Mouse (Mus musculus) stomach, embryonic 14.5 days (tissue): ENCODE results near the gene Nudt5. TPM values are rescaled to one million over a fixed set of nuclear protein-coding genes. Genes with fewer than 3 reads are reported as not detected.

Source experiments
- ATAC-seq: fragments of 200-750 bp; cut with Nextera tagmentation; 2 replicates; pipeline ENCODE4 v1.8.0; 2017; ENCODE audit warnings: low read depth, moderate TSS enrichment; ENCODE audit not compliant: insufficient number of reproducible peaks, insufficient read depth, low FRiP score
- H3K27ac ChIP-seq: fragments of 300-500 bp; sonication (generic); 2 replicates; pipeline ENCODE4 v1.5.1; 2014; ENCODE audit warnings: mild to moderate bottlenecking, low read length, moderate library complexity, mixed read lengths
- H3K27me3 ChIP-seq: fragments of 300-500 bp; sonication (generic); 2 replicates; pipeline ENCODE4 v1.6.1; 2014; ENCODE audit warnings: low read length, control low read depth, mixed read lengths; ENCODE audit not compliant: control insufficient read depth, insufficient read depth
- H3K36me3 ChIP-seq: fragments of 300-500 bp; sonication (generic); 2 replicates; pipeline ENCODE4 v1.6.1; 2014; ENCODE audit warnings: mild to moderate bottlenecking, control low read depth, low read length, moderate library complexity, mixed read lengths; ENCODE audit not compliant: control insufficient read depth, insufficient read depth
- H3K4me1 ChIP-seq: fragments of 300-500 bp; sonication (generic); 2 replicates; pipeline ENCODE4 v1.6.1; 2014; ENCODE audit warnings: low read length, control low read depth, mixed read lengths; ENCODE audit not compliant: control insufficient read depth, insufficient read depth
- H3K4me2 ChIP-seq: fragments of 300-500 bp; sonication (generic); replicated peaks from 2 replicates; pipeline ENCODE4 v1.6.1; 2014; ENCODE audit warnings: low read depth, low read length, control low read depth
- H3K4me3 ChIP-seq: fragments of 300-500 bp; sonication (generic); 2 replicates; pipeline ENCODE4 v1.5.1; 2014; ENCODE audit warnings: low read depth, low read length, control low read depth
- H3K9ac ChIP-seq: fragments of 300-500 bp; sonication (generic); replicated peaks from 2 replicates; pipeline ENCODE4 v1.6.1; 2014; ENCODE audit warnings: low read depth, mild to moderate bottlenecking, control low read depth, low read length, moderate library complexity, mixed read lengths
- H3K9me3 ChIP-seq: fragments of 300-500 bp; sonication (generic); 2 replicates; pipeline ENCODE4 v1.6.1; 2016; ENCODE audit warnings: low read depth, low read length, control low read depth; ENCODE audit not compliant: control insufficient read depth
- WGBS: fragments of 180-500 bp; shearing (Covaris S2); extraction: QIAGEN DNeasy Blood & Tissue Kit; methylation state at CpG from one replicate; pipeline ENCODE4 v1.1.7; 2014; 5-methylcytosine and 5-hydroxymethylcytosine counted together
- polyA plus RNA-seq: library from polyadenylated mRNA; unstranded; fragments of >200 nt; fragmentation: Nextera tagmentation; extraction: Ambion mirVana; gene quantifications from 2 replicates; pipeline ENCODE4 v1.2.1, GENCODE M21; 2014

The Nudt5 gene
- polyA plus RNA-seq, 1 experiment from 2014 or later = 73.0 TPM

DNA sequence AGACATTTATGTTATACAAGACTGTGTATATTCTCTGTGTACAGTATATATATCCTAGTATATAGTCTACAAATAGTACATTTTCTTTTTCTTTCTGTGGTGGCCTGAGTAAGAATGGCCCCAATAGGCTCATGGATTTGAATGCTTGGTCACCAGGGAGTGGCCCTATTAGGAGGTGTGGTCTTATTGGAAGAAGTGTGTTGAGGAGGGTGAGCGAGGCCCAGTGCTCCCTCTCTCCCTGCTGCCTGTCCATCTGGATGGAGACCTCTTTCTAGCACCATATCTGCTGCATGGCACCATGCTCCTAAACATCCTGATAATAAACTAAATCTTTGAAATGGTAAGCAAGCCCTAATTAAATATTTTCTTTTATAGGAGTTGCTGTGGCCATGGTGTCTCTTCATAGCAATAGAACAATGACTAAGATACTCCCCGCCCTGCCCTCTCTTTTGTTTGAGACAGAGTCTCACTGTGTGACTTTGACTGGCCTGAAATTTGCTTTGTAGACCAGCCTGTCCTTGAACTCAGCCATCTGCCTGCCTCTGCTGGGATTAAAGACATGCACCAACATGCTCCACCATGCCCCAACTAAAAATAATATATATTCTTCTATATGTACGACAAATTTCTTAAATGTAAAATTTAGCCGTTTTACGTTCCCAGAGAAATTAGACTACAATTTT, 34.6 kb upstream of the Nudt5 start:
- ATAC-seq = no peak
- H3K4me1 ChIP-seq = no peaks in the 10 kb centered on the region
- H3K27ac ChIP-seq = no peak overlapping the region
- no peak overlapping the region for H3K9ac ChIP-seq
- no peak overlapping the region for H3K4me2 ChIP-seq
- 94% methylated on average over 5 of the region's 5 CpGs for WGBS
- no peak overlapping the region for H3K4me3 ChIP-seq
- H3K36me3 ChIP-seq = peaks cover 33% of the 10 kb centered on the region
- H3K27me3 ChIP-seq = no peaks in the 10 kb centered on the region
- no peaks in the 10 kb centered on the region for H3K9me3 ChIP-seq

GRCm38 (mm10) chr2:5811235-5811782, 33.5 kb upstream of the Nudt5 start:
- H3K36me3 ChIP-seq = peaks cover 33% of the 10 kb centered on the region
- no peaks in the 10 kb centered on the region for H3K9me3 ChIP-seq
- H3K4me2 ChIP-seq = no peak overlapping the region
- H3K27me3 ChIP-seq = no peaks in the 10 kb centered on the region
- no peak for ATAC-seq
- H3K27ac ChIP-seq = no peak overlapping the region
- no peak overlapping the region for H3K9ac ChIP-seq
- H3K4me3 ChIP-seq = no peak overlapping the region
- no peaks in the 10 kb centered on the region for H3K4me1 ChIP-seq
- WGBS = 96% methylated on average over 5 of the region's 5 CpGs

DNA sequence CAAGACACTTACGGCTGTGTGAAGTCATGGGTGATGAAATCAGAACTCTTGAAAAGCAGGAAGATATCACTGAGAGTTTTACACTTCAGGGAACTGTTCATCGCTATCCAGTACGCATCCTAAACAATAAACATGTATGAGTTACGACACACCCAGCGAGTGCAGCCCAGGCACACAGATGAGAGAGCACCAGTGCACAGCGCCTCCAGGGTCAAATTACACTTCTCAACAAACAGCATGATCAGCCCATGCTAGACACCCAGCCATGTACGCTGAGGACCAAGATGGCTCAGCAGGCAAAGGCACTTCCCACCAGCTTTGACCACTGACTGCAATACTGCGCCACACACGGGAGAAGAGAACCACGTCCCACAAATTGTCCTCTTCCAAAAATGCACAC, 23.6 kb upstream of the Nudt5 start:
- H3K27ac ChIP-seq = no peak overlapping the region
- H3K4me1 ChIP-seq = no peaks in the 10 kb centered on the region
- no peak for ATAC-seq
- no peak overlapping the region for H3K4me2 ChIP-seq
- no peaks in the 10 kb centered on the region for H3K27me3 ChIP-seq
- no peaks in the 10 kb centered on the region for H3K9me3 ChIP-seq
- peaks cover 45% of the 10 kb centered on the region; the same call in 1 of the 2 replicates for H3K36me3 ChIP-seq
- H3K4me3 ChIP-seq = no peak overlapping the region
- 90% methylated on average over 10 of the region's 10 CpGs for WGBS
- H3K9ac ChIP-seq = no peak overlapping the region

GRCm38 (mm10) chr2:5822449-5822848, 22.4 kb upstream of the Nudt5 start:
- 96% methylated on average over 6 of the region's 6 CpGs for WGBS
- Histone ChIP-seq H3K4me1 (no peaks in the 10 kb centered on the region), H3K9me3 (no peaks in the 10 kb centered on the region), H3K27me3 (no peaks in the 10 kb centered on the region), H3K36me3 (peaks cover 48% of the 10 kb centered on the region; the same call in 1 of the 2 replicates), H3K4me3 (no peak overlapping the region), H3K4me2 (no peak overlapping the region), H3K27ac (no peak overlapping the region), H3K9ac (no peak overlapping the region)
- no peak for ATAC-seq

- Histone ChIP-seq H3K36me3 (peaks cover 34% of the 10 kb centered on the region; the same call in 1 of the 2 replicates), H3K9ac (no peak overlapping the region), H3K4me3 (no peak overlapping the region), H3K4me2 (no peak overlapping the region), H3K4me1 (no peaks in the 10 kb centered on the region), H3K9me3 (no peaks in the 10 kb centered on the region), H3K27ac (no peak overlapping the region), H3K27me3 (no peaks in the 10 kb centered on the region)
- WGBS = 18% methylated on average over 1 of the region's 1 CpGs
- ATAC-seq = no peak
Observed at GRCm38 (mm10) chr2:5824213-5824612, 20.6 kb upstream of the Nudt5 start.

DNA sequence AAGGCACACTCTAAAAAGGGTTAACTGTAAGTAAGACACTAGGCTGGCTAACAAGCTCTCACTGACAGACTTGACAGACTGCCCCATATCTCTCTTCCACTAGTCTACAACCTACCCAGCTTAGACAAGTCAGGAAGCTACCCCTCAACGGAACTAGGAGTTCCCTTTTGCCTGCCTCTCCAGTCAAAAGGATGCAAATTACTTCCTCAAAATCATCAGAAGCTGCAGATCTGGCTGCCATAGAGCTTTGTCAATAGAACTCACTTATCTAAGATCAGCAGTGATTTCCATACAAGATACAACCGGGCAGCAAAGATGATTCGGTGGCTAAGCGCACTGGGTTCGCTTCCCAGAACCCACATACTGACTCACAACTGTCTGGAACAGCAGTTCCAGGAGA, 20.1 kb upstream of the Nudt5 start:
- Histone ChIP-seq H3K36me3 (peaks cover 29% of the 10 kb centered on the region; the same call in 1 of the 2 replicates), H3K27me3 (no peaks in the 10 kb centered on the region), H3K4me1 (no peaks in the 10 kb centered on the region), H3K9me3 (no peaks in the 10 kb centered on the region), H3K9ac (no peak overlapping the region), H3K4me3 (no peak overlapping the region), H3K4me2 (no peak overlapping the region), H3K27ac (no peak overlapping the region)
- ATAC-seq = no peak
- 81% methylated on average over 5 of the region's 5 CpGs for WGBS

DNA sequence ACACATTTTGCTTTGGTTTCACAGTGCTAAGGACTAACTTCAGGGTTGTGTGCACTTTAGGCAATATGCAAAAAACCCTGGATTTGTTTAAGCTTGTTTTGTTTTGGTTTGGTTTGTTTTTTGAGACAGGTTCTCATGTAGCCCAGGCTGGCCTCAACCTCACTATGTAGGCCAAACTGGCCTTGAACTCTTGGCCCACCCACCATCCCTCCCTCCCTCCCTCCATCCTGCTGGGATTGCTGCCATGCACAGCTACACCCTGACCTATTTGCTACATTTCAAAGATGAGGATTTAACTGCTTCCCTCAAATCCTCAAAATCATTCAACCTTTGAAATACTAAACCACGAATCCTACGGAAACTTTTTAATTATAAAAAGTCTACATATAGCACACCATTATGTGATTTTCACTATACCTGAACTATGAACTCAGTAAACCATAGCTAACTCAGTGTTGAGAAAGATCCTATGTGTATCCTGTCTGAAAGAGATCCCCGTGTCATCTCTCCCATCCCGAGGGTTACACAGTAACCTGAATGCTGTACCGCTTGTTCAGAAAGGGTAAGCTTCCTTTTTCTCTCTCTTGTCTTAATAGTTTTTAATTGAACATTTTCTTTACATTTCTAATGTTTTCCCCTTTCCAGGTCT, 19.4 kb upstream of the Nudt5 start:
- H3K4me2 ChIP-seq = no peak overlapping the region
- no peaks in the 10 kb centered on the region for H3K9me3 ChIP-seq
- no peak overlapping the region for H3K27ac ChIP-seq
- peaks cover 27% of the 10 kb centered on the region; the same call in 1 of the 2 replicates for H3K36me3 ChIP-seq
- H3K4me1 ChIP-seq = no peaks in the 10 kb centered on the region
- H3K27me3 ChIP-seq = no peaks in the 10 kb centered on the region
- H3K9ac ChIP-seq = no peak overlapping the region
- no peak overlapping the region for H3K4me3 ChIP-seq
- no peak for ATAC-seq
- 91% methylated on average over 5 of the region's 5 CpGs for WGBS

- no peak overlapping the region for H3K27ac ChIP-seq
- H3K9ac ChIP-seq = no peak overlapping the region
- ATAC-seq = no peak
- 96% methylated on average over 11 of the region's 11 CpGs for WGBS
- no peaks in the 10 kb centered on the region for H3K27me3 ChIP-seq
- no peak overlapping the region for H3K4me2 ChIP-seq
- H3K36me3 ChIP-seq = peaks cover 29% of the 10 kb centered on the region
- no peaks in the 10 kb centered on the region for H3K9me3 ChIP-seq
- no peak overlapping the region for H3K4me3 ChIP-seq
- no peaks in the 10 kb centered on the region for H3K4me1 ChIP-seq
Observed at GRCm38 (mm10) chr2:5840815-5841214, 4.0 kb upstream of the Nudt5 start.
